Mouse (Mus musculus): ENCODE data around the gene Fam216b.

The Fam216b gene

DNA sequence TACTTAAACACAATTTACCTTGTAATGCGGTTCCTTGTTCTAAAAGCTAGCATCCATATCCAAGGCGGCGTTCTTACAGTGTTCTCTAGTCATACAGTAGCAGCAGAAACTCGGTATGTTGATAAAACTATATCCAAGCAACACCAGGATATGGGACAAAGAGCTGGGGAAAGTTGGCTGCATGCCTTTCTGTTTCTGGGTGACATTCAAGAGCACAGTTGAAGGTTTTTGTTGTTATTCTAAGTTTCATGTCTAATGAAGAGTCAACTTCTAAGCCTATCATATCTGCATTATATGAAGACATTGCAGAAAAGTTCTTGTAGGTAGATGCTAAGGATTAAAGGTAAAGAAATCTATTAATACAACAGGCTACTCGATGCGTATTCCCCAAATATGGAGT, at the start of gene Fam216b:
Gene Fam216b (minus strand): TSS at position 101 of the 400 bp plus-strand sequence.
- no peak for DNase-seq

GRCm38 (mm10) chr14:78132368-78133052, 43.7 kb upstream of the Fam216b start:
- DNase-seq = no peak

GRCm38 (mm10) chr14:78126670-78127069, 37.9 kb upstream of the Fam216b start:
- no peak for DNase-seq

GRCm38 (mm10) chr14:78120286-78120685, 31.5 kb upstream of the Fam216b start:
- no peak for DNase-seq

- no peak for DNase-seq
These were observed 30.8 kb upstream of the Fam216b start for GRCm38 (mm10) chr14:78119449-78120200.

DNA sequence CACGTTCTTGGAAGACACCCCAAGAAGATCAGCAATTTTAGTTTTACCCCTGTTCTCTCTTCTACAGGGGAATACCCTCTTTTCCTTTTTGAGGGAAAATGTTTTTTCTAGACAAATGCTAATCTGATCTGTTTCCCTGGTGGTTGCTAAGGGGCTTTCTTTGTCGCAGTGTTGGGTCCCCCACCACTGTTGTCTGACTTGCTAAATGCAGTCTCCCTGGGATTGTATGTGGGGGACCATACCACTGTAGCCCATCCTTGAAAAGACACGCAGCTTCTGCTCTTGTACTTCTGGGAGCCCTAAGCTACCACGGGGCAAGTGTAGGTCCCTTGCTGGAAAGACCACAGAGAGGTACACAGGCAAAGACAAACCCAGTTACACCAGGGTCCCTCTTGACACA, 28.9 kb upstream of the Fam216b start:
- no peak for DNase-seq

DNA sequence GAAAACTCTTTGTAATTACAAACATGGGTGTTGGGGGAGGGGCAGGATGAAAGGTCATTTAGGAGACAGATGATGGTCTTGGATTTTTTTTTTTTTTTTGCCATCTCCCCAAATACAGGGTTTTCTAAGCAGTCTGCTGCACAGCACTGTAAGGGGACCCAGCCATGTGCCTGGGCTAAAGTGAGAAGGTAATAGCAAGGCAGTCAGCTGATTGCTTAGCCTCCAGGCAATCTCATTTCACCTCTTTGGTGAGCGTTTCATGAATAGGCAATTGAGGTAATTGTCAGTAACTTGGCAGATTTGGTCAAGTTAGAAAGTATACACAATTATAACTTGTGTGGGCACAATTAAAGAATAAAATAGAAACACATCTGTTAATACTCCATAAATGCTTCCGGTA, 28.5 kb upstream of the Fam216b start:
- DNase-seq = no peak

- DNase-seq = no peak
These were observed 23.7 kb upstream of the Fam216b start for GRCm38 (mm10) chr14:78112466-78112865.

GRCm38 (mm10) chr14:78110871-78111270, 22.1 kb upstream of the Fam216b start:
- no peak for DNase-seq

GRCm38 (mm10) chr14:78109419-78109818, 20.6 kb upstream of the Fam216b start:
- DNase-seq = no peak

GRCm38 (mm10) chr14:78108388-78108787, 19.6 kb upstream of the Fam216b start:
- DNase-seq = no peak

GRCm38 (mm10) chr14:78089591-78089990, 784 bp upstream of the Fam216b start:
- DNase-seq = no peak

GRCm38 (mm10) chr14:78083465-78083864, 5.3 kb downstream of the Fam216b start:
- DNase-seq = no peak

- no peak for DNase-seq
These were observed 11.3 kb downstream of the Fam216b start for GRCm38 (mm10) chr14:78077508-78077907.

GRCm38 (mm10) chr14:78065938-78066710, 22.7 kb downstream of the Fam216b start:
- DNase-seq = no peak

- DNase-seq = no peak
These were observed 26.3 kb downstream of the Fam216b start for GRCm38 (mm10) chr14:78062484-78062883.

DNA sequence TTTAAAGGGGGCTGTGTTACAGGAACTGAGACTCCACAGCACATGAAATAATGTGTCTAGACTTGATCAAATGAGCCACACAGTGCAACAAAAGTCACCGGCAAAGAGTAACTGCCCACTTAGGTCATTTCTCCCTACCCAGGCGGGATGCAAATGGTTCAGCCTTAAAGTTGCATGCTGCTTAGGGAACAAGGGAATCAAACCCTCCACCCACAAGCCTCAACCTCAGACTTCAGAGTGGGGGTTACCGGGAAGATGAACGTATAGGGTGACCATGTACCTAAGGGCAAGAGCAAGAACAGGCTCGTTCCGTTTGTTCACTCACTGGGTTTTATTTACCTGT, 28.2 kb downstream of the Fam216b start:
- DNase-seq = no peak

GRCm38 (mm10) chr14:78059878-78060608, 28.8 kb downstream of the Fam216b start:
- DNase-seq = no peak

GRCm38 (mm10) chr14:78057362-78057761, 31.4 kb downstream of the Fam216b start:
- DNase-seq = no peak

DNA sequence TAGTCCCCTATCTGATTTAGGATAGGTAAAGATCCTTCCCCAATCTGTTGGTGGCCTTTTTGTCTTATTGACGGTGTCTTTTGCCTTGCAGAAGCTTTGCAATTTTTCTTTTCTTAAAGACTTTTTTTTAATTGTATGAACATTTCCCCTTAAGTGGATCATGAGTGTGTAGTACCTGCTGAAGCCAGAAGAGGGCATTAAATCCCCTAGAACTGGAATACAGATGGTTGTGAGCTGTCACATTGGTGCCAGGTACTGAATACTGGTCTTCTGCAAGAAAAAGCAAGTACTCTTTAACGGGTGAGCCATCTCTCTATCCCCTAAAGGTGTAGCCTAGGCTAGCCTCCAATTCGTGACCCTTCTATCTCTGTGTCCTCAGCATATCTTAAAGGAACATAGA, 32.4 kb downstream of the Fam216b start:
- DNase-seq = no peak

- DNase-seq = no peak
These were observed 40.1 kb downstream of the Fam216b start for GRCm38 (mm10) chr14:78048674-78049073.

GRCm38 (mm10) chr14:78048258-78048657, 40.5 kb downstream of the Fam216b start:
- no peak for DNase-seq

GRCm38 (mm10) chr14:78043079-78043478, 45.7 kb downstream of the Fam216b start:
- DNase-seq = no peak

Data from spleen, adult 18-20 months (tissue).